Mouse (Mus musculus) E14TG2a.4 (cell line): ENCODE data around the gene Arhgef2.

Source experiments
- H3K27me3 ChIP-seq: 2 replicates; pipeline ENCODE4 v1.6.1; 2014; ENCODE audit warnings: low read length, control low read depth; ENCODE audit not compliant: insufficient read depth
- H3K36me3 ChIP-seq: 2 replicates; pipeline ENCODE4 v1.6.1; 2014; ENCODE audit warnings: low read length, control low read depth; ENCODE audit not compliant: insufficient read depth
- H3K4me1 ChIP-seq: replicated peaks from 2 replicates; pipeline ENCODE4 v1.6.1; 2014; ENCODE audit warnings: low read depth, low read length, control low read depth
- H3K4me3 ChIP-seq: replicated peaks from 2 replicates; pipeline ENCODE4 v1.5.1; 2014; ENCODE audit warnings: mild to moderate bottlenecking, low read length
- H3K9me3 ChIP-seq: 2 replicates; pipeline ENCODE4 v1.6.1; 2014; ENCODE audit warnings: low read length, control low read depth
- CTCF ChIP-seq: conservative IDR thresholded peaks from 2 replicates; pipeline ENCODE4 v1.5.1; 2014; ENCODE audit warnings: low read length
- NANOG ChIP-seq: IDR thresholded peaks from 2 replicates; pipeline ENCODE4 v1.6.1; 2014; ENCODE audit warnings: borderline replicate concordance, low read length, mixed read lengths
- POU5F1 ChIP-seq: IDR thresholded peaks from 2 replicates; pipeline ENCODE4 v1.6.1; 2014; ENCODE audit warnings: low read length, borderline replicate concordance

Gene Arhgef2

GRCm38 (mm10) chr3:88648452-88649168, 42.8 kb downstream of the Arhgef2 start:
- H3K27me3 ChIP-seq: no peaks in the 10 kb centered on the region
- no peak overlapping the region for H3K4me3 ChIP-seq
- H3K36me3 ChIP-seq: peaks cover 51% of the 10 kb centered on the region
- peaks cover 99% of the 10 kb centered on the region for H3K4me1 ChIP-seq
- TF ChIP-seq CTCF (no peak), POU5F1 (no peak), NANOG (no peak)
- H3K9me3 ChIP-seq: no peaks in the 10 kb centered on the region

- H3K9me3 ChIP-seq: no peaks in the 10 kb centered on the region
- H3K4me3 ChIP-seq: 0 out of 2 replicates have a peak overlapping the region, but pooled peaks have one; percentile 20
- TF ChIP-seq NANOG: no peak
- TF ChIP-seq CTCF: no peak
- TF ChIP-seq POU5F1: no peak
- H3K27me3 ChIP-seq: no peaks in the 10 kb centered on the region
- peaks cover 94% of the 10 kb centered on the region for H3K4me1 ChIP-seq
- peaks cover 45% of the 10 kb centered on the region for H3K36me3 ChIP-seq
Measured at GRCm38 (mm10) chr3:88649186-88649585, 43.4 kb downstream of the Arhgef2 start.

- TF ChIP-seq CTCF (no peak), NANOG (no peak), POU5F1 (no peak)
- Histone ChIP-seq H3K36me3 (peaks cover 38% of the 10 kb centered on the region), H3K27me3 (no peaks in the 10 kb centered on the region), H3K9me3 (no peaks in the 10 kb centered on the region), H3K4me3 (no peak overlapping the region), H3K4me1 (peaks cover 86% of the 10 kb centered on the region)
Measured at GRCm38 (mm10) chr3:88649967-88650366, 44.2 kb downstream of the Arhgef2 start.

GRCm38 (mm10) chr3:88650713-88651504, 45.1 kb downstream of the Arhgef2 start:
- peaks cover 76% of the 10 kb centered on the region for H3K4me1 ChIP-seq
- no peaks in the 10 kb centered on the region for H3K9me3 ChIP-seq
- peaks cover 28% of the 10 kb centered on the region for H3K36me3 ChIP-seq
- no peak for TF ChIP-seq POU5F1
- no peaks in the 10 kb centered on the region for H3K27me3 ChIP-seq
- H3K4me3 ChIP-seq: no peak overlapping the region

GRCm38 (mm10) chr3:88651669-88652618, 46.2 kb downstream of the Arhgef2 start:
- peaks cover 66% of the 10 kb centered on the region for H3K4me1 ChIP-seq
- H3K27me3 ChIP-seq: no peaks in the 10 kb centered on the region

GRCm38 (mm10) chr3:88652846-88653515, 47.2 kb downstream of the Arhgef2 start, which contains the start of gene Rxfp4:
Rxfp4 (minus strand) TSS chr3:88653142.
- H3K36me3 ChIP-seq: peaks cover 7% of the 10 kb centered on the region
- TF ChIP-seq CTCF (no peak), NANOG (no peak), POU5F1 (no peak)
- peaks cover 56% of the 10 kb centered on the region for H3K4me1 ChIP-seq
- peak within 1 kb of the TSS; percentile 48 for H3K4me3 ChIP-seq
- no peaks in the 10 kb centered on the region for H3K9me3 ChIP-seq
- H3K27me3 ChIP-seq: no peaks in the 10 kb centered on the region

More at GRCm38 (mm10) chr3:88651669-88652618, 46.2 kb downstream of the Arhgef2 start:
- Histone ChIP-seq H3K36me3 (peaks cover 18% of the 10 kb centered on the region), H3K4me3 (peak overlapping the region; percentile 48), H3K9me3 (no peaks in the 10 kb centered on the region)
- TF ChIP-seq POU5F1 (no peak), NANOG (no peak), CTCF (no peak)

GRCm38 (mm10) chr3:88653516-88654370, 48.0 kb downstream of the Arhgef2 start:
- Histone ChIP-seq H3K36me3 (no peaks in the 10 kb centered on the region), H3K9me3 (no peaks in the 10 kb centered on the region), H3K27me3 (no peaks in the 10 kb centered on the region), H3K4me3 (no peak overlapping the region), H3K4me1 (peaks cover 48% of the 10 kb centered on the region)
- TF ChIP-seq CTCF: no peak
- TF ChIP-seq NANOG: no peak
- no peak for TF ChIP-seq POU5F1
